Mouse (Mus musculus): ENCODE data around the gene Ncaph2. TPM values are rescaled to one million over a fixed set of nuclear protein-coding genes. Genes with fewer than 3 reads are reported as not detected.

Ncaph2 gene
- polyA plus RNA-seq, 1 experiment, result not detected

- Histone ChIP-seq H3K4me3 (ENCODE audit: insufficient read depth, low read depth, low read length) (no peak within 1 kb of the TSS), H3K27ac (ENCODE audit: insufficient read depth, low read depth, low read length) (no peak within 1 kb of the TSS), H3K4me1 (ENCODE audit: control insufficient read depth, insufficient read depth, low read length) (no peaks in the 10 kb centered on the region)
- WGBS, result 87% methylated on average over 7 of the region's 7 CpGs
- TF ChIP-seq CTCF (IDR thresholded peaks at IDR 0.05; ENCODE audit: insufficient read depth, low read depth, low read length), result no peak
- no peak for TF ChIP-seq POLR2A (IDR thresholded peaks at IDR 0.05; ENCODE audit: insufficient read depth, low read depth, low read length)
Observed at GRCm38 (mm10) chr15:89384617-89385016, 29.1 kb downstream of the Ncaph2 start, which contains the start of gene Klhdc7b. TSS of gene Klhdc7b (plus strand) at chr15:89384917.

GRCm38 (mm10) chr15:89387127-89387526 lies 31.6 kb downstream of the Ncaph2 start:
- Histone ChIP-seq H3K4me1 (ENCODE audit: control insufficient read depth, insufficient read depth, low read length) (no peaks in the 10 kb centered on the region), H3K4me3 (ENCODE audit: insufficient read depth, low read depth, low read length) (no peak overlapping the region), H3K27ac (ENCODE audit: insufficient read depth, low read depth, low read length) (no peak overlapping the region)
- no peak for TF ChIP-seq CTCF (IDR thresholded peaks at IDR 0.05; ENCODE audit: insufficient read depth, low read depth, low read length)
- WGBS, result 54% methylated on average over 12 of the region's 12 CpGs

GRCm38 (mm10) chr15:89390081-89390480 lies 34.6 kb downstream of the Ncaph2 start:
- TF ChIP-seq POLR2A (IDR thresholded peaks at IDR 0.05; ENCODE audit: insufficient read depth, low read depth, low read length) (no peak), CTCF (IDR thresholded peaks at IDR 0.05; ENCODE audit: insufficient read depth, low read depth, low read length) (no peak)
- no peak overlapping the region for H3K4me3 ChIP-seq (ENCODE audit: insufficient read depth, low read depth, low read length)
- H3K4me1 ChIP-seq (ENCODE audit: control insufficient read depth, insufficient read depth, low read length), result no peaks in the 10 kb centered on the region
- no peak overlapping the region for H3K27ac ChIP-seq (ENCODE audit: insufficient read depth, low read depth, low read length)
- WGBS, result 82% methylated on average over 10 of the region's 10 CpGs

- TF ChIP-seq CTCF (IDR thresholded peaks at IDR 0.05; ENCODE audit: insufficient read depth, low read depth, low read length), result no peak
- TF ChIP-seq POLR2A (IDR thresholded peaks at IDR 0.05; ENCODE audit: insufficient read depth, low read depth, low read length), result no peak
- H3K4me3 ChIP-seq (ENCODE audit: insufficient read depth, low read depth, low read length), result no peak overlapping the region
- H3K4me1 ChIP-seq (ENCODE audit: control insufficient read depth, insufficient read depth, low read length), result no peaks in the 10 kb centered on the region
- WGBS, result 92% methylated on average over 4 of the region's 4 CpGs
- H3K27ac ChIP-seq (ENCODE audit: insufficient read depth, low read depth, low read length), result no peak overlapping the region
Observed at GRCm38 (mm10) chr15:89396883-89397282, 41.4 kb downstream of the Ncaph2 start.

GRCm38 (mm10) chr15:89398146-89398545 lies 42.6 kb downstream of the Ncaph2 start:
- no peak overlapping the region for H3K27ac ChIP-seq (ENCODE audit: insufficient read depth, low read depth, low read length)
- no peaks in the 10 kb centered on the region for H3K4me1 ChIP-seq (ENCODE audit: control insufficient read depth, insufficient read depth, low read length)
- 55% methylated on average over 2 of the region's 2 CpGs for WGBS
- TF ChIP-seq CTCF (IDR thresholded peaks at IDR 0.05; ENCODE audit: insufficient read depth, low read depth, low read length) (no peak), POLR2A (IDR thresholded peaks at IDR 0.05; ENCODE audit: insufficient read depth, low read depth, low read length) (no peak)
- no peak overlapping the region for H3K4me3 ChIP-seq (ENCODE audit: insufficient read depth, low read depth, low read length)

- Histone ChIP-seq H3K4me3 (ENCODE audit: insufficient read depth, low read depth, low read length) (no peak overlapping the region), H3K4me1 (ENCODE audit: control insufficient read depth, insufficient read depth, low read length) (no peaks in the 10 kb centered on the region), H3K27ac (ENCODE audit: insufficient read depth, low read depth, low read length) (no peak overlapping the region)
- WGBS, result 52% methylated on average over 1 of the region's 1 CpGs
- TF ChIP-seq POLR2A (IDR thresholded peaks at IDR 0.05; ENCODE audit: insufficient read depth, low read depth, low read length) (no peak), CTCF (IDR thresholded peaks at IDR 0.05; ENCODE audit: insufficient read depth, low read depth, low read length) (no peak)
Observed at GRCm38 (mm10) chr15:89399716-89400115, 44.2 kb downstream of the Ncaph2 start.

- WGBS, result 93% methylated on average over 1 of the region's 1 CpGs
- no peak overlapping the region for H3K4me3 ChIP-seq (ENCODE audit: insufficient read depth, low read depth, low read length)
- TF ChIP-seq POLR2A (IDR thresholded peaks at IDR 0.05; ENCODE audit: insufficient read depth, low read depth, low read length) (no peak), CTCF (IDR thresholded peaks at IDR 0.05; ENCODE audit: insufficient read depth, low read depth, low read length) (no peak)
- no peaks in the 10 kb centered on the region for H3K4me1 ChIP-seq (ENCODE audit: control insufficient read depth, insufficient read depth, low read length)
- no peak overlapping the region for H3K27ac ChIP-seq (ENCODE audit: insufficient read depth, low read depth, low read length)
Observed at GRCm38 (mm10) chr15:89402471-89402870, 47.0 kb downstream of the Ncaph2 start.

- Histone ChIP-seq H3K4me3 (ENCODE audit: insufficient read depth, low read depth, low read length) (no peak overlapping the region), H3K27ac (ENCODE audit: insufficient read depth, low read depth, low read length) (no peak overlapping the region), H3K4me1 (ENCODE audit: control insufficient read depth, insufficient read depth, low read length) (no peaks in the 10 kb centered on the region)
- WGBS, result 84% methylated on average over 10 of the region's 10 CpGs
- no peak for TF ChIP-seq POLR2A (IDR thresholded peaks at IDR 0.05; ENCODE audit: insufficient read depth, low read depth, low read length)
- TF ChIP-seq CTCF (IDR thresholded peaks at IDR 0.05; ENCODE audit: insufficient read depth, low read depth, low read length), result no peak
Observed at GRCm38 (mm10) chr15:89404831-89405623, 49.5 kb downstream of the Ncaph2 start.

- H3K4me3 ChIP-seq (ENCODE audit: insufficient read depth, low read depth, low read length), result no peak overlapping the region
- no peak for TF ChIP-seq CTCF (IDR thresholded peaks at IDR 0.05; ENCODE audit: insufficient read depth, low read depth, low read length)
- TF ChIP-seq POLR2A (IDR thresholded peaks at IDR 0.05; ENCODE audit: insufficient read depth, low read depth, low read length), result no peak
- H3K27ac ChIP-seq (ENCODE audit: insufficient read depth, low read depth, low read length), result no peak overlapping the region
- no peaks in the 10 kb centered on the region for H3K4me1 ChIP-seq (ENCODE audit: control insufficient read depth, insufficient read depth, low read length)
Observed at GRCm38 (mm10) chr15:89406691-89407090, 51.2 kb downstream of the Ncaph2 start.

All from olfactory bulb, adult 2 months (tissue).